Mouse (Mus musculus) MEL (cell line): ENCODE data around the gene Fnip2.

Experiments
- CHD1 ChIP-seq: IDR thresholded peaks from 2 replicates; pipeline ENCODE4 v1.6.1; 2012; ENCODE audit warnings: low read depth, mild to moderate bottlenecking, inconsistent platforms, low read length, improper control_type of control experiment
- CHD2 ChIP-seq: IDR thresholded peaks from 2 replicates; pipeline ENCODE4 v1.6.1; 2011; ENCODE audit warnings: low read length, improper control_type of control experiment
- CTCF ChIP-seq, 3 experiments: IDR thresholded peaks in 2 of 3; conservative IDR thresholded peaks in 1 of 3; 2 replicates each; pipeline ENCODE4 v1.5.1; 2011 to 2012; ENCODE audit warnings: low read length in 3 of 3, low read depth in 2 of 3, mild to moderate bottlenecking in 2 of 3, improper control_type of control experiment in 1 of 3, inconsistent platforms in 1 of 3, mixed read lengths in 1 of 3, moderate library complexity in 1 of 3; ENCODE audit not compliant: control insufficient read depth in 1 of 3, insufficient read depth in 1 of 3, poor library complexity in 1 of 3, severe bottlenecking in 1 of 3
- ELF1 ChIP-seq: IDR thresholded peaks from 2 replicates; pipeline ENCODE4 v1.6.1; 2014; ENCODE audit warnings: low read depth, mild to moderate bottlenecking, inconsistent platforms, low read length, improper control_type of control experiment, moderate library complexity
- HCFC1 ChIP-seq: IDR thresholded peaks from 2 replicates; pipeline ENCODE4 v1.6.1; 2012; ENCODE audit warnings: low read depth, mild to moderate bottlenecking, inconsistent platforms, low read length, improper control_type of control experiment, moderate library complexity
- MEF2A ChIP-seq: IDR thresholded peaks from 2 replicates; pipeline ENCODE4 v1.6.1; 2014; ENCODE audit warnings: low read depth, mild to moderate bottlenecking, inconsistent platforms, low read length, improper control_type of control experiment; ENCODE audit not compliant: poor library complexity, insufficient replicate concordance, severe bottlenecking; ENCODE audit errors: extremely low read depth
- MXI1 ChIP-seq: IDR thresholded peaks from 2 replicates; pipeline ENCODE4 v1.6.1; 2011; ENCODE audit warnings: mild to moderate bottlenecking, low read depth, low read length, improper control_type of control experiment
- MYC ChIP-seq: IDR thresholded peaks from 2 replicates; pipeline ENCODE4 v1.6.1; 2011; ENCODE audit warnings: low read depth, mild to moderate bottlenecking, low read length, improper control_type of control experiment, moderate library complexity
- POLR2A ChIP-seq, 2 experiments: IDR thresholded peaks; 2 replicates each; pipeline ENCODE4 v1.6.1; 2011 to 2012; ENCODE audit warnings: low read length in 2 of 2, mild to moderate bottlenecking in 2 of 2, control low read depth in 1 of 2, improper control_type of control experiment in 1 of 2, low read depth in 1 of 2, moderate library complexity in 1 of 2; ENCODE audit not compliant: control insufficient read depth in 1 of 2, insufficient read depth in 1 of 2, poor library complexity in 1 of 2
- RCOR1 ChIP-seq: IDR thresholded peaks from 2 replicates; pipeline ENCODE4 v1.6.1; 2012; ENCODE audit warnings: low read depth, mild to moderate bottlenecking, inconsistent platforms, low read length, improper control_type of control experiment
- SIN3A ChIP-seq: IDR thresholded peaks from 2 replicates; pipeline ENCODE4 v1.6.1; 2012; ENCODE audit warnings: low read length, improper control_type of control experiment, inconsistent platforms
- USF2 ChIP-seq, 2 experiments: IDR thresholded peaks; 2 replicates each; pipeline ENCODE4 v1.6.1; 2011 to 2012; ENCODE audit warnings: improper control_type of control experiment in 2 of 2, low read length in 2 of 2, borderline replicate concordance in 1 of 2, inconsistent platforms in 1 of 2, low read depth in 1 of 2, mild to moderate bottlenecking in 1 of 2; ENCODE audit not compliant: insufficient read depth in 1 of 2

GRCm38 (mm10) chr3:79527521-79527920 is 40.1 kb downstream of the Fnip2 start:
- TF ChIP-seq CTCF (IDR thresholded peaks at IDR 0.05 in 2 of 3, conservative IDR thresholded peaks at IDR 0.05 in 1 of 3; ENCODE audit: control insufficient read depth in 1 of 3, insufficient read depth in 1 of 3, low read depth in 2 of 3, low read length in 3 of 3, poor library complexity in 1 of 3, severe bottlenecking in 1 of 3) (no peak), SIN3A (no peak), USF2 (IDR thresholded peaks at IDR 0.05; ENCODE audit: borderline replicate concordance in 1 of 2, insufficient read depth in 1 of 2, low read depth in 1 of 2, low read length in 2 of 2) (no peak), CHD2 (no peak), CHD1 (no peak), POLR2A (IDR thresholded peaks at IDR 0.05; ENCODE audit: control insufficient read depth in 1 of 2, insufficient read depth in 1 of 2, low read depth in 1 of 2, low read length in 2 of 2, poor library complexity in 1 of 2) (no peak), MXI1 (no peak), MYC (no peak), HCFC1 (no peak), ELF1 (no peak), MEF2A (no peak), RCOR1 (no peak)
